Mouse (Mus musculus) lung, embryonic 16.5 days (tissue): ENCODE measurements at regions not wholly inside any gene's neighbourhood (a gene's known extent, or its start where the extent isn't known, plus 50 kb on each side); places are given as distances from the start of the nearest gene placed in this dataset.

Experiments
- ATAC-seq: fragments of 200-750 bp; cut with Nextera tagmentation; 2 replicates; pipeline ENCODE4 v1.8.0; 2017; ENCODE audit warnings: low read depth, mild to moderate bottlenecking, moderate library complexity
- H3K27ac ChIP-seq: fragments of 300-500 bp; sonication (generic); 2 replicates; pipeline ENCODE4 v1.5.1; 2014; ENCODE audit warnings: mild to moderate bottlenecking, control low read depth, low read length
- H3K27me3 ChIP-seq: fragments of 300-500 bp; sonication (generic); 2 replicates; pipeline ENCODE4 v1.6.1; 2014; ENCODE audit warnings: low read depth, low read length, mixed read lengths; ENCODE audit not compliant: control insufficient read depth, insufficient read depth
- H3K36me3 ChIP-seq: fragments of 300-500 bp; sonication (generic); 2 replicates; pipeline ENCODE4 v1.6.1; 2014; ENCODE audit warnings: low read length; ENCODE audit not compliant: control insufficient read depth, insufficient read depth
- H3K4me1 ChIP-seq: fragments of 300-500 bp; sonication (generic); replicated peaks from 2 replicates; pipeline ENCODE4 v1.6.1; 2014; ENCODE audit warnings: low read length, mixed read lengths; ENCODE audit not compliant: control insufficient read depth, insufficient read depth
- H3K4me2 ChIP-seq: fragments of 300-500 bp; sonication (generic); 2 replicates; pipeline ENCODE4 v1.6.1; 2014; ENCODE audit warnings: low read depth, low read length, control low read depth
- H3K4me3 ChIP-seq: fragments of 300-500 bp; sonication (generic); 2 replicates; pipeline ENCODE4 v1.5.1; 2014; ENCODE audit warnings: mild to moderate bottlenecking, low read length, control low read depth
- H3K9ac ChIP-seq: fragments of 300-500 bp; sonication (generic); 2 replicates; pipeline ENCODE4 v1.6.1; 2014; ENCODE audit warnings: low read length, control low read depth
- H3K9me3 ChIP-seq: fragments of 300-500 bp; sonication (generic); 2 replicates; pipeline ENCODE4 v1.6.1; 2016; ENCODE audit warnings: low read length; ENCODE audit not compliant: control insufficient read depth
- WGBS: fragments of 180-500 bp; shearing (Covaris S2); extraction: QIAGEN DNeasy Blood & Tissue Kit; methylation state at CpG from one replicate; pipeline ENCODE4 v1.1.7; 2014; 5-methylcytosine and 5-hydroxymethylcytosine counted together

- Histone ChIP-seq H3K27me3 (no peaks in the 10 kb centered on the region), H3K4me3 (no peak overlapping the region)
- 42% methylated on average over 2 of the region's 2 CpGs for WGBS
These were observed 477.2 kb upstream of the Gm9747 start for GRCm38 (mm10) chr1:81755694-81756093.

GRCm38 (mm10) chr1:81759919-81760318 lies 473.0 kb upstream of the Gm9747 start:
- H3K27ac ChIP-seq, result no peak overlapping the region
- ATAC-seq, result no peak
- WGBS, result 81% methylated on average over 2 of the region's 2 CpGs
- H3K36me3 ChIP-seq, result no peaks in the 10 kb centered on the region
- H3K9me3 ChIP-seq, result no peaks in the 10 kb centered on the region; the same call in 1 of the 2 replicates
- H3K27me3 ChIP-seq, result no peaks in the 10 kb centered on the region
- no peak overlapping the region for H3K9ac ChIP-seq
- H3K4me1 ChIP-seq, result no peaks in the 10 kb centered on the region
- H3K4me3 ChIP-seq, result no peak overlapping the region
- no peak overlapping the region for H3K4me2 ChIP-seq

More at GRCm38 (mm10) chr1:81755694-81756093, 477.2 kb upstream of the Gm9747 start:
- Histone ChIP-seq H3K4me1 (no peaks in the 10 kb centered on the region), H3K36me3 (no peaks in the 10 kb centered on the region), H3K27ac (no peak overlapping the region), H3K9ac (no peak overlapping the region), H3K9me3 (no peaks in the 10 kb centered on the region), H3K4me2 (no peak overlapping the region)
- ATAC-seq, result no peak

- no peaks in the 10 kb centered on the region for H3K9me3 ChIP-seq
- no peaks in the 10 kb centered on the region for H3K4me1 ChIP-seq
- no peaks in the 10 kb centered on the region for H3K36me3 ChIP-seq
- H3K4me3 ChIP-seq, result no peak overlapping the region
- H3K9ac ChIP-seq, result no peak overlapping the region
- no peak overlapping the region for H3K27ac ChIP-seq
- H3K4me2 ChIP-seq, result no peak overlapping the region
- WGBS, result 74% methylated on average over 3 of the region's 3 CpGs
- no peaks in the 10 kb centered on the region for H3K27me3 ChIP-seq
- no peak for ATAC-seq
These were observed 461.2 kb upstream of the Gm9747 start for GRCm38 (mm10) chr1:81771704-81772103.

- Histone ChIP-seq H3K4me1 (no peaks in the 10 kb centered on the region), H3K9me3 (no peaks in the 10 kb centered on the region), H3K4me2 (no peak overlapping the region), H3K4me3 (no peak overlapping the region), H3K27me3 (no peaks in the 10 kb centered on the region), H3K36me3 (no peaks in the 10 kb centered on the region), H3K27ac (no peak overlapping the region), H3K9ac (no peak overlapping the region)
- no peak for ATAC-seq
These were observed 452.3 kb upstream of the Gm9747 start for GRCm38 (mm10) chr1:81780583-81780982.

- 55% methylated on average over 1 of the region's 1 CpGs for WGBS
- Histone ChIP-seq H3K4me1 (no peaks in the 10 kb centered on the region), H3K9ac (no peak overlapping the region)
These were observed 448.6 kb upstream of the Gm9747 start for GRCm38 (mm10) chr1:81784305-81784704.

GRCm38 (mm10) chr1:81794771-81795170 lies 438.1 kb upstream of the Gm9747 start:
- H3K4me1 ChIP-seq, result no peaks in the 10 kb centered on the region
- H3K36me3 ChIP-seq, result no peaks in the 10 kb centered on the region
- WGBS, result 64% methylated on average over 2 of the region's 2 CpGs
- no peaks in the 10 kb centered on the region for H3K9me3 ChIP-seq
- H3K4me3 ChIP-seq, result no peak overlapping the region
- H3K27me3 ChIP-seq, result no peaks in the 10 kb centered on the region
- no peak for ATAC-seq
- H3K4me2 ChIP-seq, result no peak overlapping the region
- H3K9ac ChIP-seq, result no peak overlapping the region
- H3K27ac ChIP-seq, result no peak overlapping the region

More at GRCm38 (mm10) chr1:81784305-81784704, 448.6 kb upstream of the Gm9747 start:
- H3K9me3 ChIP-seq, result no peaks in the 10 kb centered on the region
- no peak overlapping the region for H3K27ac ChIP-seq
- no peak overlapping the region for H3K4me3 ChIP-seq
- H3K27me3 ChIP-seq, result no peaks in the 10 kb centered on the region
- no peak overlapping the region for H3K4me2 ChIP-seq
- ATAC-seq, result no peak
- no peaks in the 10 kb centered on the region for H3K36me3 ChIP-seq

- WGBS, result 74% methylated on average over 1 of the region's 1 CpGs
- Histone ChIP-seq H3K27ac (no peak overlapping the region), H3K4me3 (no peak overlapping the region), H3K9ac (no peak overlapping the region), H3K9me3 (no peaks in the 10 kb centered on the region), H3K4me2 (no peak overlapping the region), H3K36me3 (no peaks in the 10 kb centered on the region), H3K4me1 (no peaks in the 10 kb centered on the region), H3K27me3 (no peaks in the 10 kb centered on the region)
- no peak for ATAC-seq
These were observed 437.5 kb upstream of the Gm9747 start for GRCm38 (mm10) chr1:81795399-81795798.

GRCm38 (mm10) chr1:81811591-81811990 lies 421.3 kb upstream of the Gm9747 start:
- Histone ChIP-seq H3K9ac (no peak overlapping the region), H3K27ac (no peak overlapping the region), H3K4me1 (no peaks in the 10 kb centered on the region), H3K9me3 (no peaks in the 10 kb centered on the region), H3K27me3 (no peaks in the 10 kb centered on the region), H3K36me3 (no peaks in the 10 kb centered on the region), H3K4me3 (no peak overlapping the region), H3K4me2 (no peak overlapping the region)
- peak; percentile 89 for ATAC-seq

- no peaks in the 10 kb centered on the region for H3K27me3 ChIP-seq
- no peak overlapping the region for H3K4me2 ChIP-seq
- H3K9me3 ChIP-seq, result no peaks in the 10 kb centered on the region
- no peak overlapping the region for H3K27ac ChIP-seq
- H3K4me1 ChIP-seq, result no peaks in the 10 kb centered on the region
- no peaks in the 10 kb centered on the region for H3K36me3 ChIP-seq
- no peak overlapping the region for H3K9ac ChIP-seq
- no peak for ATAC-seq
- no peak overlapping the region for H3K4me3 ChIP-seq
These were observed 414.0 kb upstream of the Gm9747 start for GRCm38 (mm10) chr1:81818884-81819283.

GRCm38 (mm10) chr1:81841966-81842365 lies 390.9 kb upstream of the Gm9747 start:
- WGBS, result 78% methylated on average over 3 of the region's 3 CpGs
- ATAC-seq, result no peak
- no peak overlapping the region for H3K4me2 ChIP-seq
- no peak overlapping the region for H3K27ac ChIP-seq
- H3K27me3 ChIP-seq, result no peaks in the 10 kb centered on the region
- no peak overlapping the region for H3K4me3 ChIP-seq
- no peaks in the 10 kb centered on the region for H3K4me1 ChIP-seq
- no peaks in the 10 kb centered on the region for H3K36me3 ChIP-seq
- no peaks in the 10 kb centered on the region for H3K9me3 ChIP-seq
- H3K9ac ChIP-seq, result no peak overlapping the region
